Mouse (Mus musculus) heart, embryonic 11.5 days (tissue): Measurements from ENCODE around the gene Fam210b. TPM values are rescaled to one million over a fixed set of nuclear protein-coding genes. Genes with fewer than 3 reads are reported as not detected.

Experiments
- ATAC-seq: fragments of 200-750 bp; cut with Nextera tagmentation; replicated peaks from 2 replicates; pipeline ENCODE4 v1.8.0; 2017; ENCODE audit warnings: moderate library complexity; ENCODE audit not compliant: insufficient number of reproducible peaks, low FRiP score, low TSS enrichment
- H3K27ac ChIP-seq: fragments of 300-500 bp; sonication (generic); 2 replicates; pipeline ENCODE4 v1.5.1; 2014; ENCODE audit warnings: mild to moderate bottlenecking, low read depth, low read length
- H3K27me3 ChIP-seq: fragments of 300-500 bp; sonication (generic); 2 replicates; pipeline ENCODE4 v1.6.1; 2014; ENCODE audit warnings: mild to moderate bottlenecking, low read length, mixed read lengths; ENCODE audit not compliant: control insufficient read depth, insufficient read depth
- H3K36me3 ChIP-seq: fragments of 300-500 bp; sonication (generic); 2 replicates; pipeline ENCODE4 v1.6.1; 2014; ENCODE audit warnings: mild to moderate bottlenecking, low read length, moderate library complexity, mixed read lengths; ENCODE audit not compliant: control insufficient read depth, insufficient read depth
- H3K4me1 ChIP-seq: fragments of 300-500 bp; sonication (generic); 2 replicates; pipeline ENCODE4 v1.6.1; 2014; ENCODE audit warnings: low read length; ENCODE audit not compliant: control insufficient read depth, insufficient read depth
- H3K4me2 ChIP-seq: fragments of 300-500 bp; sonication (generic); 2 replicates; pipeline ENCODE4 v1.6.1; 2014; ENCODE audit warnings: mild to moderate bottlenecking, moderate library complexity
- H3K4me3 ChIP-seq: fragments of 300-500 bp; sonication (generic); 2 replicates; pipeline ENCODE4 v1.5.1; 2014; ENCODE audit warnings: low read depth, low read length
- H3K9ac ChIP-seq: fragments of 300-500 bp; sonication (generic); 2 replicates; pipeline ENCODE4 v1.6.1; 2014; ENCODE audit warnings: mild to moderate bottlenecking, low read depth, low read length, moderate library complexity
- H3K9me3 ChIP-seq: fragments of 300-500 bp; sonication (generic); replicated peaks from 2 replicates; pipeline ENCODE4 v1.6.1; 2016; ENCODE audit warnings: low read length; ENCODE audit not compliant: control insufficient read depth
- WGBS: fragments of 180-500 bp; shearing (Covaris S2); extraction: QIAGEN DNeasy Blood & Tissue Kit; methylation state at CpG from one replicate; pipeline ENCODE4 v1.1.7; 2014; ENCODE audit not compliant: insufficient replicate concordance; 5-methylcytosine and 5-hydroxymethylcytosine counted together
- polyA plus RNA-seq: library from polyadenylated mRNA; unstranded; fragments of >200 nt; fragmentation: Nextera tagmentation; extraction: Ambion mirVana; gene quantifications from 2 replicates; pipeline ENCODE4 v1.2.1, GENCODE M21; 2014

The Fam210b gene
- polyA plus RNA-seq, 1 experiment from 2014 or later = 24.1 TPM

- no peak for ATAC-seq
- Histone ChIP-seq H3K4me1 (peaks cover 32% of the 10 kb centered on the region), H3K9ac (peak overlapping the region; percentile 73), H3K27me3 (no peaks in the 10 kb centered on the region), H3K4me2 (peak overlapping the region; percentile 78), H3K36me3 (no peaks in the 10 kb centered on the region), H3K9me3 (no peaks in the 10 kb centered on the region), H3K4me3 (peak overlapping the region; percentile 61), H3K27ac (peak overlapping the region; percentile 92)
- WGBS = 6% methylated on average over 31 of the region's 31 CpGs
These were observed 917 bp downstream of the Fam210b start for GRCm38 (mm10) chr2:172346034-172346929.

GRCm38 (mm10) chr2:172346933-172347611, 1.7 kb downstream of the Fam210b start:
- peak overlapping the region; percentile 92 for H3K27ac ChIP-seq
- H3K4me1 ChIP-seq = peaks cover 32% of the 10 kb centered on the region
- peak overlapping the region; percentile 73; the same call in 1 of the 2 replicates for H3K9ac ChIP-seq
- peak overlapping the region; percentile 61 for H3K4me3 ChIP-seq
- H3K9me3 ChIP-seq = no peaks in the 10 kb centered on the region
- 48% methylated on average over 8 of the region's 8 CpGs for WGBS
- H3K27me3 ChIP-seq = no peaks in the 10 kb centered on the region
- peak; percentile 50 for ATAC-seq
- H3K4me2 ChIP-seq = peak overlapping the region; percentile 78
- H3K36me3 ChIP-seq = no peaks in the 10 kb centered on the region

GRCm38 (mm10) chr2:172348297-172348950, 3.1 kb downstream of the Fam210b start:
- H3K4me3 ChIP-seq = peak overlapping the region; percentile 61

GRCm38 (mm10) chr2:172349776-172350175, 4.4 kb downstream of the Fam210b start:
- 68% methylated on average over 14 of the region's 14 CpGs for WGBS
- Histone ChIP-seq H3K27ac (no peak overlapping the region), H3K9me3 (no peaks in the 10 kb centered on the region), H3K36me3 (peaks cover 5% of the 10 kb centered on the region; the same call in 1 of the 2 replicates), H3K4me2 (peak overlapping the region; percentile 44), H3K4me1 (peaks cover 30% of the 10 kb centered on the region), H3K4me3 (no peak overlapping the region), H3K27me3 (no peaks in the 10 kb centered on the region), H3K9ac (no peak overlapping the region)
- ATAC-seq = no peak

More at GRCm38 (mm10) chr2:172348297-172348950, 3.1 kb downstream of the Fam210b start:
- Histone ChIP-seq H3K4me2 (peak overlapping the region; percentile 50), H3K9ac (peak overlapping the region; percentile 59; the same call in 1 of the 2 replicates), H3K27ac (peak overlapping the region; percentile 92), H3K9me3 (no peaks in the 10 kb centered on the region), H3K36me3 (peaks cover 3% of the 10 kb centered on the region; the same call in 1 of the 2 replicates), H3K27me3 (no peaks in the 10 kb centered on the region), H3K4me1 (peaks cover 32% of the 10 kb centered on the region)
- peak; percentile 67 for ATAC-seq
- 19% methylated on average over 3 of the region's 3 CpGs for WGBS

GRCm38 (mm10) chr2:172350773-172351172, 5.4 kb downstream of the Fam210b start:
- no peaks in the 10 kb centered on the region for H3K27me3 ChIP-seq
- no peak for ATAC-seq
- 58% methylated on average over 8 of the region's 8 CpGs for WGBS
- H3K4me2 ChIP-seq = peak overlapping the region; percentile 33
- H3K36me3 ChIP-seq = peaks cover 12% of the 10 kb centered on the region
- no peak overlapping the region for H3K9ac ChIP-seq
- no peaks in the 10 kb centered on the region for H3K9me3 ChIP-seq
- H3K4me3 ChIP-seq = 0 out of 2 replicates have a peak overlapping the region, but pooled peaks have one; percentile 3
- no peak overlapping the region for H3K27ac ChIP-seq
- H3K4me1 ChIP-seq = peaks cover 29% of the 10 kb centered on the region

- no peak overlapping the region for H3K9ac ChIP-seq
- H3K9me3 ChIP-seq = no peaks in the 10 kb centered on the region
- no peak overlapping the region for H3K27ac ChIP-seq
- 83% methylated on average over 9 of the region's 9 CpGs for WGBS
- ATAC-seq = no peak
- no peak overlapping the region for H3K4me2 ChIP-seq
- H3K27me3 ChIP-seq = no peaks in the 10 kb centered on the region
- H3K4me3 ChIP-seq = no peak overlapping the region
- peaks cover 34% of the 10 kb centered on the region for H3K36me3 ChIP-seq
- H3K4me1 ChIP-seq = peaks cover 19% of the 10 kb centered on the region
These were observed 7.9 kb downstream of the Fam210b start for GRCm38 (mm10) chr2:172353218-172353617.

GRCm38 (mm10) chr2:172354761-172355160, 9.4 kb downstream of the Fam210b start:
- Histone ChIP-seq H3K4me1 (peaks cover 9% of the 10 kb centered on the region), H3K4me2 (no peak overlapping the region), H3K27me3 (no peaks in the 10 kb centered on the region), H3K27ac (no peak overlapping the region), H3K9ac (no peak overlapping the region), H3K36me3 (peaks cover 41% of the 10 kb centered on the region), H3K9me3 (no peaks in the 10 kb centered on the region), H3K4me3 (no peak overlapping the region)
- no peak for ATAC-seq
- 86% methylated on average over 9 of the region's 9 CpGs for WGBS

- H3K9ac ChIP-seq = no peak overlapping the region
- H3K4me1 ChIP-seq = peaks cover 4% of the 10 kb centered on the region
- 88% methylated on average over 5 of the region's 5 CpGs for WGBS
- H3K27ac ChIP-seq = no peak overlapping the region
- no peak overlapping the region for H3K4me3 ChIP-seq
- H3K36me3 ChIP-seq = peaks cover 41% of the 10 kb centered on the region
- no peaks in the 10 kb centered on the region for H3K9me3 ChIP-seq
- no peak overlapping the region for H3K4me2 ChIP-seq
- no peaks in the 10 kb centered on the region for H3K27me3 ChIP-seq
- ATAC-seq = no peak
These were observed 10.5 kb downstream of the Fam210b start for GRCm38 (mm10) chr2:172355833-172356232.
